Mouse (Mus musculus): ENCODE measurements around the gene Myl12a.

Myl12a gene

GRCm38 (mm10) chr17:71002744-71003094 is at the start of gene Myl12a:
TSS of gene Myl12a (minus strand) at chr17:71002878.
- no peak for DNase-seq (ENCODE audit: low spot score)

- DNase-seq (ENCODE audit: low spot score) = no peak
Measured at GRCm38 (mm10) chr17:71049292-71049691, 46.6 kb upstream of the Myl12a start.

DNA sequence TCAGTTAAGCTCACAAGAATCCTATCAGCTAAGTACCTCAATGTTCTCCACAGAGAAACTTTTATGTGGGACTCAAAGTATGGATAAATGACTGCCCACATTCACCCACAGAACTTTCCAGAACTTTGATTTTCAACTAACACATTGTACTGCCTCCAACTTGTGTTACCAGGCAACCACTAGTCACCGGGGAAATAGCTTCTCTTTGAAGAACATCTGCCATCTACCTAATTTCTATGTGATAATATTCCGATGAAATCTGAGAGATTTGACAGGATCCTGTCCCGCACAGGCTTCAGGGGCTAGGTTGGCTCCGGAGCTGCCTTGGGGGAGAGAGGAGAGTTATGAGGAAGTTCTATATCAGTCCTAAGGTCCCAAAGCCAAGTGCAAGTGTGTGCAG is 44.2 kb upstream of the Myl12a start:
- no peak for DNase-seq (ENCODE audit: low spot score)

DNA sequence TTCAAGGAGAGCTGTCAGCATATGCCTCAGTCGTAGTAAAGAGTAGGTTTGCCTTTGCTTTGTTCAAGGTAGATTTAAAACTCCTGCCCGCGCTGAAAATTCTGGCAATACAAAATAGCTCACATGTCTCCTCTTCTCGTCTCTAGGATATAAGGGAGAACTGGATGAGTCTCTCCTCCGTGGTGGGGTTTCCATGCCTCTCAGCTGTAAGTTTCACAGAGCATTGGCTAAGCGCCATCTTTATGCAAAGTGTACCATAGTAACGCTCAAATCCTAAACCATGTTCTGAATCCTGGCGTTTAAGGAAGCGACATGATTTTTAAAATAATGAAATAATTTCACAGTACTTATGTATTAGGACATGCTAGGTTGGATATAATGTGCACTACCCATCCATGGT is 42.9 kb upstream of the Myl12a start:
- no peak for DNase-seq (ENCODE audit: low spot score)

GRCm38 (mm10) chr17:71042645-71043044 is 40.0 kb upstream of the Myl12a start:
- DNase-seq (ENCODE audit: low spot score) = no peak

DNA sequence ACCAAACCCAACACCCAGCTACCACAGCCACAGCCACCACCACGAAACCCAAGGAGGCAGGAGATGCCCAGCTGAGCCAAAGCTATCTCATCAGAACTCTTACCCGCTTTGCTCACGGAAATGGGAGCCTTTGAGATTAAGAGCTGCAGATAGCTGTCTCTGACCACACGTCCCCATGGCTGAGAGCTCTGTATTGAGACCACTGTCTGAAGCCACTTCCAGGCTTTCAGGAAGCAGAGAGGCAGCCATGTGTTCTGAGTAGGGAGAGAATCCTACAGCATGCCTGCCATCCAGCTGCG is 37.9 kb upstream of the Myl12a start:
- DNase-seq (ENCODE audit: low spot score) = no peak

DNA sequence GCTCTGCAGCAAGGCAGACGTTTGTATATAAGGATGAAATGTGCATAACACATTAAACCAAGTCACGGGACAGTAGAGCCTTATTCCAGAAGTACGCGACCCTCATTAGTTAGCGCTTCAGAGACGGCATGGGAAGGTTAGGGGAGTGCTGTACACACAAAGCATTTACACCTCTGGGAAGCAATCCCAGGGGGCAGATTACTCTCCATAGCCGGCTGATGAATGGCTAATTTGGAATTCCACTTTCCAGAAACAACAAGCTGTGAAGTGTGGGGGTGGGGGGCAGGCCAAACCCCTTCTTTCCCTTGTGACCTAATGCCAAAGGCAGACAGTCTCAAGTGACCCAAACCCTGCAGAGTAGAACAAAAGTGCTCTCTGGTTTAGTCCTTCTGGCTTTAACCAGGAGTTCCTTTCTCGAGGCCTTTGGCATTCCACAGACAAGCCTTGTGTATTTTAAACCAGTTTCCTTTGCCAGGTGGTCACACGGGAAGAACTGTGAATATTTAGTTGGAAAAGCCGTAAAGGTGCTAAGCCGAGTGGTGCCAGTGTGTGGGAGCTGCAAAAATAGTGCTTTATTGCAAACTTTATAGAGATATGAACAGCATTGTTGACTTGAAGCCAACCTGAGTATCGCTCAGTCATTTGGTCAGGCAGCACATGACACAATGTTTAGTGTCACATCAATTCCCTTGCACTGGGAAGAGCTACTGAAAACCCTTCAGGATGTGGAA is 37.3 kb upstream of the Myl12a start:
- no peak for DNase-seq (ENCODE audit: low spot score)

- DNase-seq (ENCODE audit: low spot score) = no peak
Measured at GRCm38 (mm10) chr17:71038812-71039211, 36.1 kb upstream of the Myl12a start.

DNA sequence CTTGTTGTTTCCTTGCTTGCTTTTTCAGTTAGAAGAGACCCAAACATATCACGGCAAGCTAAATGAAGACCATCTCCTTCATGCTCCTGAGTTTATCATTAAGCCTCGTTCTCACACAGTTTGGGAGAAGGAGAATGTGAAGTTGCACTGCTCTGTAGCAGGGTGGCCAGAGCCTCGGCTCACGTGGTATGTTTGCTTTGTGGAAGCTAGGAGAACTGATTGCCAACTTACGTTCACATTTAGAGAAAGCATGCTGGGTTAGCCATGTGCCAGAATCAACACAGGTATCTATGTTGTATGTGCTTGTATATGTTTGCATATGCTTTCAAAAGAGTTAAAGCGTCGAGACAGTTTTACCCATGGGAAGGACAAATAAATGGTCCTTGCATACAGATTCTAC is 34.5 kb upstream of the Myl12a start:
- DNase-seq (ENCODE audit: low spot score) = no peak

GRCm38 (mm10) chr17:71034472-71034871 is 31.8 kb upstream of the Myl12a start:
- DNase-seq (ENCODE audit: low spot score) = no peak

GRCm38 (mm10) chr17:71032719-71033118 is 30.0 kb upstream of the Myl12a start:
- no peak for DNase-seq (ENCODE audit: low spot score)

DNA sequence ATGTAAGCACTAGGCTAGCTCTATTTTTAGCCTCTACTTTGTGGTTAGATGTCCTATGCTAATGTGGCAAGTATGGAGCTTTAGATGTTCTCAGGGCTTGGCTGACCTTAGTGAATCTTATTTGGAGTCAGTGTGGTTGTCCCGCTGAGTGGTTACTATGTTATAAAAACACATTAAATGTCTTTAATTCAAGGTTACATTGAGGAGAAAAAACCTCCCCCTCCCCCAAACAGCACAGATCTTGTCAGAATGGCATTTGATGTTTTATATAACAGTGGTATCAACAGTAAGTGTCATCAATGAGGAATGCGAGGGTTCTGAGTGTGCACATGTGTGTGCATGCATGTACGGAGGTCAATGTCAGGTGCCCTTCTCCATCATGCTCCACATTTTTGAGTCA is 24.5 kb upstream of the Myl12a start:
- DNase-seq (ENCODE audit: low spot score) = no peak

GRCm38 (mm10) chr17:71025922-71026321 is 23.2 kb upstream of the Myl12a start:
- DNase-seq (ENCODE audit: low spot score) = no peak

GRCm38 (mm10) chr17:71024071-71024470 is 21.4 kb upstream of the Myl12a start:
- DNase-seq (ENCODE audit: low spot score) = no peak

DNA sequence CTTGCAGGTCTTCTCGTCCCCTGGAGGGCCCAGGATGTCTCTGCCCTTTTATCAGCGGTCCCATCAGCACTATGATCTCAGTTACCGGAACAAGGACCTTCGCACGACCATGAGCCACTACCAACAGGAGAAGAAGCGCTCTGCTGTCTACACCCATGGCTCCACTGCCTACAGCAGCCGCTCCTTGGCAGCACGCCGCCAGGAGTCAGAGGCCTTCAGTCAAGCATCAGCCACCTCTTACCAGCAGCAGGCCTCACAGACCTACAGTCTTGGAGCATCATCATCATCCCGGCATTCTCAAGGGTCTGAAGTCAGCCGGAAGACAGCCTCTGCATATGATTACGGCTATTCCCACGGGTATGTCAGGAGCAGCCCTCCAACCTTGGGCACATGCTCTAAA is 20.2 kb upstream of the Myl12a start:
- DNase-seq (ENCODE audit: low spot score) = no peak

GRCm38 (mm10) chr17:71019860-71020259 is 17.2 kb upstream of the Myl12a start:
- no peak for DNase-seq (ENCODE audit: low spot score)

DNA sequence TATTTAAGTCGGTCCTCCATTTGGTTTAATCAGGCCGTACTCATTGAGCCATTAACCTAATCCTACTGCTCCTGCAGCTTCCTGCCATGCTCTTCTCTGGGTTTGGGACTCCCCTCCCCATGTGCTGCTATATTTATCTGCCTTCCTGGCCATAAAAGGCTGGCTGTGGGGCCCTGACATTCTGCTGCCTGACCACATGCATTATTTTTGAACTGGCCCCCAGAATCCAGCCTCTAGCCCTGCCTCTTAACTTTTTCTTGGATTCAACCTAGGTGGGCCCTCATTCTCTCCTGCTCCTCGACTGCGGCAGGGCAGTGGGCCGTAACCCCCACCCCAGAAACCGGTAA is 16.6 kb upstream of the Myl12a start:
- no peak for DNase-seq (ENCODE audit: low spot score)

GRCm38 (mm10) chr17:71018616-71019308 is 16.1 kb upstream of the Myl12a start:
- no peak for DNase-seq (ENCODE audit: low spot score)

DNA sequence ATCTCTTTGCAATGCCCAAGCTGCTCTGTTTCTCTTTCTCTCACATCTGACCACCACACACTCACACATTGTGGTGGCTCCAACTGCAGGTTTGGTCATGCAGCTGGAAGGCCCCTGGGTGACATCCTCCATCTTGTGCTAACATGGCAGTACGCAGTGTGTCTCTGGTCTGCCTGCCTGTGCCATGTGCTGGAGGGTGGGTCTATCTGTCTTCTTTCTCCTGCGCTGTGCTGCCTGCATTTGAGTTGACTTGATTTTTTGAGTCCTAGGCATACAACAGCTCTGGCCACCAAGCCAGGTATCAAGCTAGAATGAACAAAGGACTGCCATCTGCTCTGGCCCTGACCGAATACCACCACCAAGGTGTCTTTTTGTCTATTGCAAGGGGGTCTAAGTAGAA is 15.5 kb upstream of the Myl12a start:
- no peak for DNase-seq (ENCODE audit: low spot score)

- DNase-seq (ENCODE audit: low spot score) = no peak
Measured at GRCm38 (mm10) chr17:71017457-71017998, 14.8 kb upstream of the Myl12a start.

GRCm38 (mm10) chr17:71014911-71015310 is 12.2 kb upstream of the Myl12a start:
- DNase-seq (ENCODE audit: low spot score) = no peak

DNA sequence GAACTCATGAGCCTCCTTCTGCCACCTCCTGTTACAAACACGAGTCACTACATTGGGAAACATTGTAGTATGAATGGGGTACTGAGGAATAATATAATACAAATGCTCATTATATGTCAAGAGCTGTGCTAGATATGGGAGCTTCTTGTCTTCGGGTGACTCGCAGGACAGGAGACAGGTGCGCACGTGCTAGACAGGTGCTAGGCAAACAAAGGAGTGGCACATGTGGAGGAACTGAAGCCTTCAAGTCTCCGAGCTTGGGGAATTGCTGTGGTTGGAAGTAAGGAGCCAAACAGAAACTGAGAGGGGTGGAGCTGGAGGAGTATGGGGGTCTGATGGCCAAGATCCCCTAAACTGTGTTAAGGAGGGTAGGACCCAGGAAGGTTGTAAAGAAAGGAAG is 10.4 kb upstream of the Myl12a start:
- no peak for DNase-seq (ENCODE audit: low spot score)

GRCm38 (mm10) chr17:71011931-71012662 is 9.4 kb upstream of the Myl12a start:
- DNase-seq (ENCODE audit: low spot score) = no peak

Data from urinary bladder, postnatal 25 days (tissue).